Mouse (Mus musculus): ENCODE results near the gene Fig4. TPM values are rescaled to one million over a fixed set of nuclear protein-coding genes. Genes with fewer than 3 reads are reported as not detected.
A peak's percentile ranks its signal among the peaks of the same experiment; 100 is the strongest.

Gene Fig4
- polyA plus RNA-seq, 1 experiment = 7.8 TPM

GRCm38 (mm10) chr10:41233140-41233539 is 69.9 kb downstream of the Fig4 start:
- Histone ChIP-seq H3K79me3 (ENCODE audit: low read depth) (no peaks in the 10 kb centered on the region), H3K4me3 (ENCODE audit: insufficient read depth, poor library complexity, severe bottlenecking) (no peak overlapping the region), H3K36me3 (ENCODE audit: control insufficient read depth, insufficient read depth) (no peaks in the 10 kb centered on the region), H3K27me3 (ENCODE audit: control insufficient read depth, insufficient read depth, insufficient read length) (no peaks in the 10 kb centered on the region), H3K79me2 (ENCODE audit: control insufficient read depth, insufficient read depth) (no peaks in the 10 kb centered on the region), H3ac (ENCODE audit: control insufficient read depth, insufficient read length, low read depth) (no peak overlapping the region)
- no peak for TF ChIP-seq CTCF (IDR thresholded peaks at IDR 0.05; ENCODE audit: control insufficient read depth, insufficient read depth, insufficient read length)
- no peak for TF ChIP-seq MAX (IDR thresholded peaks at IDR 0.05)
- TF ChIP-seq USF1 (IDR thresholded peaks at IDR 0.05; ENCODE audit: low read depth) = no peak
- no peak for TF ChIP-seq CEBPB (IDR thresholded peaks at IDR 0.05; ENCODE audit: low read depth)
- no peak for TF ChIP-seq FOSL1 (IDR thresholded peaks at IDR 0.05; ENCODE audit: insufficient read depth, low read length, poor library complexity, severe bottlenecking)
- no peak for TF ChIP-seq MYOD1 (IDR thresholded peaks at IDR 0.05; ENCODE audit: control insufficient read depth, insufficient read length, low read depth)
- TF ChIP-seq MYOG (IDR thresholded peaks at IDR 0.05; ENCODE audit: control insufficient read depth, extremely low read depth, insufficient read length) = no peak

GRCm38 (mm10) chr10:41231163-41231835 is 71.8 kb downstream of the Fig4 start:
- Histone ChIP-seq H3K79me2 (ENCODE audit: control insufficient read depth, insufficient read depth) (no peaks in the 10 kb centered on the region), H3K27me3 (ENCODE audit: control insufficient read depth, insufficient read depth, insufficient read length) (no peaks in the 10 kb centered on the region), H3K4me3 (ENCODE audit: insufficient read depth, poor library complexity, severe bottlenecking) (no peak overlapping the region), H3ac (ENCODE audit: control insufficient read depth, insufficient read length, low read depth) (no peak overlapping the region), H3K36me3 (ENCODE audit: control insufficient read depth, insufficient read depth) (no peaks in the 10 kb centered on the region), H3K79me3 (ENCODE audit: low read depth) (no peaks in the 10 kb centered on the region)
- TF ChIP-seq CTCF (IDR thresholded peaks at IDR 0.05; ENCODE audit: control insufficient read depth, insufficient read depth, insufficient read length) (no peak), FOSL1 (IDR thresholded peaks at IDR 0.05; ENCODE audit: insufficient read depth, low read length, poor library complexity, severe bottlenecking) (no peak), MYOG (IDR thresholded peaks at IDR 0.05; ENCODE audit: control insufficient read depth, extremely low read depth, insufficient read length) (no peak), MAX (IDR thresholded peaks at IDR 0.05) (no peak), USF1 (IDR thresholded peaks at IDR 0.05; ENCODE audit: low read depth) (no peak), CEBPB (IDR thresholded peaks at IDR 0.05; ENCODE audit: low read depth) (no peak), MYOD1 (IDR thresholded peaks at IDR 0.05; ENCODE audit: control insufficient read depth, insufficient read length, low read depth) (no peak)

GRCm38 (mm10) chr10:41227626-41228025 is 75.4 kb downstream of the Fig4 start:
- Histone ChIP-seq H3K79me2 (ENCODE audit: control insufficient read depth, insufficient read depth) (no peaks in the 10 kb centered on the region), H3K79me3 (ENCODE audit: low read depth) (no peaks in the 10 kb centered on the region), H3ac (ENCODE audit: control insufficient read depth, insufficient read length, low read depth) (no peak overlapping the region), H3K36me3 (ENCODE audit: control insufficient read depth, insufficient read depth) (no peaks in the 10 kb centered on the region), H3K27me3 (ENCODE audit: control insufficient read depth, insufficient read depth, insufficient read length) (no peaks in the 10 kb centered on the region), H3K4me3 (ENCODE audit: insufficient read depth, poor library complexity, severe bottlenecking) (no peak overlapping the region)
- TF ChIP-seq CTCF (IDR thresholded peaks at IDR 0.05; ENCODE audit: control insufficient read depth, insufficient read depth, insufficient read length) = no peak
- no peak for TF ChIP-seq FOSL1 (IDR thresholded peaks at IDR 0.05; ENCODE audit: insufficient read depth, low read length, poor library complexity, severe bottlenecking)
- no peak for TF ChIP-seq CEBPB (IDR thresholded peaks at IDR 0.05; ENCODE audit: low read depth)
- no peak for TF ChIP-seq MYOD1 (IDR thresholded peaks at IDR 0.05; ENCODE audit: control insufficient read depth, insufficient read length, low read depth)
- no peak for TF ChIP-seq MAX (IDR thresholded peaks at IDR 0.05)
- TF ChIP-seq MYOG (IDR thresholded peaks at IDR 0.05; ENCODE audit: control insufficient read depth, extremely low read depth, insufficient read length) = no peak
- TF ChIP-seq USF1 (IDR thresholded peaks at IDR 0.05; ENCODE audit: low read depth) = no peak

GRCm38 (mm10) chr10:41223499-41223898 is 79.6 kb downstream of the Fig4 start:
- Histone ChIP-seq H3K36me3 (ENCODE audit: control insufficient read depth, insufficient read depth) (no peaks in the 10 kb centered on the region), H3K4me3 (ENCODE audit: insufficient read depth, poor library complexity, severe bottlenecking) (no peak overlapping the region), H3K79me2 (ENCODE audit: control insufficient read depth, insufficient read depth) (no peaks in the 10 kb centered on the region), H3ac (ENCODE audit: control insufficient read depth, insufficient read length, low read depth) (no peak overlapping the region), H3K27me3 (ENCODE audit: control insufficient read depth, insufficient read depth, insufficient read length) (no peaks in the 10 kb centered on the region), H3K79me3 (ENCODE audit: low read depth) (no peaks in the 10 kb centered on the region)
- TF ChIP-seq USF1 (IDR thresholded peaks at IDR 0.05; ENCODE audit: low read depth) (no peak), MAX (IDR thresholded peaks at IDR 0.05) (no peak)

- Histone ChIP-seq H3K36me3 (ENCODE audit: control insufficient read depth, insufficient read depth) (no peaks in the 10 kb centered on the region), H3K79me3 (ENCODE audit: low read depth) (no peaks in the 10 kb centered on the region), H3K27me3 (ENCODE audit: control insufficient read depth, insufficient read depth, insufficient read length) (no peaks in the 10 kb centered on the region), H3ac (ENCODE audit: control insufficient read depth, insufficient read length, low read depth) (no peak overlapping the region), H3K79me2 (ENCODE audit: control insufficient read depth, insufficient read depth) (no peaks in the 10 kb centered on the region), H3K4me3 (ENCODE audit: insufficient read depth, poor library complexity, severe bottlenecking) (no peak overlapping the region)
- no peak for TF ChIP-seq FOSL1 (IDR thresholded peaks at IDR 0.05; ENCODE audit: insufficient read depth, low read length, poor library complexity, severe bottlenecking)
- TF ChIP-seq MYOD1 (IDR thresholded peaks at IDR 0.05; ENCODE audit: control insufficient read depth, insufficient read length, low read depth) = peak; percentile 74
Observed at GRCm38 (mm10) chr10:41221204-41221603, 81.9 kb downstream of the Fig4 start.

GRCm38 (mm10) chr10:41218897-41219296 is 84.2 kb downstream of the Fig4 start:
- no peak overlapping the region for H3K4me3 ChIP-seq (ENCODE audit: insufficient read depth, poor library complexity, severe bottlenecking)
- no peak for TF ChIP-seq USF1 (IDR thresholded peaks at IDR 0.05; ENCODE audit: low read depth)
- no peak for TF ChIP-seq FOSL1 (IDR thresholded peaks at IDR 0.05; ENCODE audit: insufficient read depth, low read length, poor library complexity, severe bottlenecking)
- no peak for TF ChIP-seq MYOG (IDR thresholded peaks at IDR 0.05; ENCODE audit: control insufficient read depth, extremely low read depth, insufficient read length)
- no peak for TF ChIP-seq MYOD1 (IDR thresholded peaks at IDR 0.05; ENCODE audit: control insufficient read depth, insufficient read length, low read depth)
- no peak for TF ChIP-seq CEBPB (IDR thresholded peaks at IDR 0.05; ENCODE audit: low read depth)
- H3K27me3 ChIP-seq (ENCODE audit: control insufficient read depth, insufficient read depth, insufficient read length) = no peaks in the 10 kb centered on the region
- H3ac ChIP-seq (ENCODE audit: control insufficient read depth, insufficient read length, low read depth) = no peak overlapping the region
- H3K79me2 ChIP-seq (ENCODE audit: control insufficient read depth, insufficient read depth) = no peaks in the 10 kb centered on the region
- no peaks in the 10 kb centered on the region for H3K79me3 ChIP-seq (ENCODE audit: low read depth)
- no peaks in the 10 kb centered on the region for H3K36me3 ChIP-seq (ENCODE audit: control insufficient read depth, insufficient read depth)

All from C2C12 (cell line).